Mouse (Mus musculus): ENCODE data around the gene Asap2. TPM values are rescaled to one million over a fixed set of nuclear protein-coding genes. Genes with fewer than 3 reads are reported as not detected.

Asap2 gene
- total and polyA plus RNA-seq, 2 experiments: 2.3 to 6.1 TPM

DNA sequence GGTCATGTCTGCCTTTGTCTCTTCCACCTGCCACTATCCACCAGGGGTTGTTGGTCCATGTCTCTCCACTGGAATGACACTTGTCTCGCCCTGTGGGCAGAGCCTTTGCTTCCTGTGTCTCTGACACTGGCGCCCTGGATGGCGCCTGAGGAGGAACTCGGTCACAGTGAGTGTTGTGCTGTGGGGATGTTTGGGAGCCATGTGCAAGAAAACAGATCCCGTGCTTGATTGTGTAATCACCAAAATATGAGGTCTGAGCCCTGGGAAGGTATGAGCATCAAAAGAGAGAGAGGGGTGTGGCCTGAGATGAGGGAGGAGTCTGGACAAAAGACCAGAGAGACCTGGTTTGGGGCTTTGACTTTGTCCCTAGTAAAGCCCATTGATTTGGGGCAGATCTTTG lies 154.8 kb downstream of the Asap2 start:
- Histone ChIP-seq H3K36me3 (ENCODE audit: control insufficient read depth, insufficient read depth, low read length) (no peaks in the 10 kb centered on the region), H3K79me2 (ENCODE audit: control insufficient read depth, insufficient read depth, low read length) (peaks cover 29% of the 10 kb centered on the region), H3K27me3 (ENCODE audit: control insufficient read depth, insufficient read depth, low read length) (no peaks in the 10 kb centered on the region), H3K4me3 (ENCODE audit: insufficient read depth, low read depth, low read length) (no peak overlapping the region), H3K27ac (replicated peaks; ENCODE audit: insufficient read depth, low read depth, low read length) (no peak overlapping the region), H3K9ac (ENCODE audit: low read depth, low read length) (no peak overlapping the region), H3K4me1 (ENCODE audit: control insufficient read depth, insufficient read depth, low read length) (peaks cover 39% of the 10 kb centered on the region)
- peak; percentile 64 for DNase-seq (ENCODE audit: extremely low read depth, low read depth, low spot score)
- WGBS: 51% methylated on average over 5 of the region's 5 CpGs
- TF ChIP-seq POLR2A (IDR thresholded peaks at IDR 0.05; ENCODE audit: extremely low read depth, insufficient read depth, low read length) (no peak), CTCF (IDR thresholded peaks at IDR 0.05; ENCODE audit: low read depth, low read length) (no peak)

DNA sequence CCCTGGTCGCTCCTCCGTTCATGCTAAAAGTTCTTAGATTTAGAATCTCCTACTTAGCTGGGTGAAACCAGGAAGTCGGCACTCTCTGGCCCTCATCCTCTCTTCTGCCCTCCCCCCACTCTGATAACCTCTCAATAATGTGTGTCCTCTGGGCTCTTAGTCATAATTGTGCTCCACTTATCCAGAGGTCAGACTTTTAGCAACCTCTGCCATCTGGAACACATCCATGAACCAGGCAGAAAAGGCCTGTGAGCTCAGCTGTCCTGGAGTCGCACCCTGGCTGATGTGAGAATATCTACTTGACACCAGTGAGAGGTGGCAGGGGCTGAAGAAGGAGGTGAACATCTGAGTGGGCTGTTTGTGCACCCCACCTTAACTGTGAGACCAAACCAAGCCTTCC lies 156.6 kb downstream of the Asap2 start:
- Histone ChIP-seq H3K4me1 (ENCODE audit: control insufficient read depth, insufficient read depth, low read length) (peaks cover 35% of the 10 kb centered on the region), H3K4me3 (ENCODE audit: insufficient read depth, low read depth, low read length) (no peak overlapping the region), H3K9ac (ENCODE audit: low read depth, low read length) (no peak overlapping the region), H3K27ac (replicated peaks; ENCODE audit: insufficient read depth, low read depth, low read length) (no peak overlapping the region), H3K36me3 (ENCODE audit: control insufficient read depth, insufficient read depth, low read length) (no peaks in the 10 kb centered on the region), H3K27me3 (ENCODE audit: control insufficient read depth, insufficient read depth, low read length) (no peaks in the 10 kb centered on the region), H3K79me2 (ENCODE audit: control insufficient read depth, insufficient read depth, low read length) (peaks cover 34% of the 10 kb centered on the region)
- WGBS: 35% methylated on average over 4 of the region's 4 CpGs
- peak; percentile 91 for DNase-seq (ENCODE audit: extremely low read depth, low read depth, low spot score)
- TF ChIP-seq POLR2A (IDR thresholded peaks at IDR 0.05; ENCODE audit: extremely low read depth, insufficient read depth, low read length) (no peak), CTCF (IDR thresholded peaks at IDR 0.05; ENCODE audit: low read depth, low read length) (no peak)

DNA sequence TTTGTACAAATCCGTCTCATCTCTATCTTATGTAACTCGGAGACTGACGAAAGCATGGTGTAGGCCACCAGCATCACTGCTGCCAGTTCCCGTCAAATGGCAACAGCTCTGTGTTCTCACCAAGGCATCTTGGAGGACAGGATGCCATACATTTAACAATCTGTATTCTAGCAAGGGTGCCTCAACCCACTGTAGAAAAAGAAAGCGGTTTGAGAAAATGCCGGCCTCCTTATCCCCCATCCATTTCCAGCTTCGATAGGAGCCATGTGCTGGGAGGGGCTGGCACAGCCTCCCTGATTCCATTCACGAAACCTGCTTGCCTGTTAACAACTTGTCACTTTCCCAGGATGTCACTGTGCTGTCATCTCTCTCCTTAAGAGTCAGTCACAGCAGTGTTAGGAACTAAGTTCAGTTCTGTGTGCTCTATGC lies 163.0 kb downstream of the Asap2 start:
- TF ChIP-seq POLR2A (IDR thresholded peaks at IDR 0.05; ENCODE audit: extremely low read depth, insufficient read depth, low read length) (no peak), CTCF (IDR thresholded peaks at IDR 0.05; ENCODE audit: low read depth, low read length) (no peak)
- WGBS: 81% methylated on average over 8 of the region's 8 CpGs
- Histone ChIP-seq H3K27me3 (ENCODE audit: control insufficient read depth, insufficient read depth, low read length) (no peaks in the 10 kb centered on the region), H3K79me2 (ENCODE audit: control insufficient read depth, insufficient read depth, low read length) (peaks cover 32% of the 10 kb centered on the region), H3K4me1 (ENCODE audit: control insufficient read depth, insufficient read depth, low read length) (no peaks in the 10 kb centered on the region), H3K4me3 (ENCODE audit: insufficient read depth, low read depth, low read length) (no peak overlapping the region), H3K27ac (replicated peaks; ENCODE audit: insufficient read depth, low read depth, low read length) (no peak overlapping the region), H3K9ac (ENCODE audit: low read depth, low read length) (no peak overlapping the region), H3K36me3 (ENCODE audit: control insufficient read depth, insufficient read depth, low read length) (no peaks in the 10 kb centered on the region)
- DNase-seq (ENCODE audit: extremely low read depth, low read depth, low spot score): no peak

DNA sequence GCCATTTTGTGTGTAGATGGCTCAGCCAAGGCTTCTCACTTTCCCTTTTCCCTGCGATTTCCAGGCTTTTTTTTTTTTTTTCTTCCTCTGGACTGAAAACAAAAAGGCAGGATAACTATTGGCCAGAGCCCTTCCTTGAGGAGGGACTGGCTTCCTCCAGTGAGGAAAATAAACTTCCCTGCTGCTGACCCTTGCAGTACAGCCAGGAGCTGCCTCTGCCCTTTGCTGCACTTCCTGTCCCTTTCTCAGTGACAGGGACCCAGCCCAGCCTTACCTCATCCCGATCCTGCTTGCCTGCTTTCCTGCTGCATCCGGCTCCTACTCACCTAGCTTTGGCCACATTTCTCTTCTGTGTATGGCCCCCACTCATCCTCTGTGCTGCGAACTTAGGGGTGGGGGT lies 164.8 kb downstream of the Asap2 start:
- Histone ChIP-seq H3K36me3 (ENCODE audit: control insufficient read depth, insufficient read depth, low read length) (no peaks in the 10 kb centered on the region), H3K4me1 (ENCODE audit: control insufficient read depth, insufficient read depth, low read length) (no peaks in the 10 kb centered on the region; the same call in 1 of the 2 replicates), H3K27ac (replicated peaks; ENCODE audit: insufficient read depth, low read depth, low read length) (no peak overlapping the region), H3K4me3 (ENCODE audit: insufficient read depth, low read depth, low read length) (no peak overlapping the region), H3K27me3 (ENCODE audit: control insufficient read depth, insufficient read depth, low read length) (no peaks in the 10 kb centered on the region), H3K79me2 (ENCODE audit: control insufficient read depth, insufficient read depth, low read length) (peaks cover 21% of the 10 kb centered on the region), H3K9ac (ENCODE audit: low read depth, low read length) (no peak overlapping the region)
- no peak for DNase-seq (ENCODE audit: extremely low read depth, low read depth, low spot score)
- 60% methylated on average over 4 of the region's 4 CpGs for WGBS
- no peak for TF ChIP-seq POLR2A (IDR thresholded peaks at IDR 0.05; ENCODE audit: extremely low read depth, insufficient read depth, low read length)
- TF ChIP-seq CTCF (IDR thresholded peaks at IDR 0.05; ENCODE audit: low read depth, low read length): no peak

DNA sequence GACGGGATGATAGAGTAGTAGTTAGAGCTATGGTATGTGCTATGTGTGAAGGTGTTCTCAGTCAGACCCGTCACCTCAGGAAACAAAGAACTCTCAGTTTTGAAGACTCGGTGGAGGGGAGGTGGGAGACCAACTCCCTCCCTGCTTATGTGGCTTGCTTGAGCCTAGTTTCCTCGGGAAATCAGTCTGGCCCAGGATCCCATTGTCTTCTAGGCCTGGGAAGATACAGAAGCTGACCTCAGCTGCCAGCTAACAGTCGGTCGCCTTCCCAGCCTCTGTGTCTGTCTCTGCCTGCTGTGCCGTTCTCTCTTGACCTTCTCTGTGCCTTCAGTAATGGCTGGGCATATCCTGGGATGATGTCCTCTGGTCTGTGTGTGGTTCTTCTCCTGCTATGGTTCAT lies 169.0 kb downstream of the Asap2 start:
- Histone ChIP-seq H3K27me3 (ENCODE audit: control insufficient read depth, insufficient read depth, low read length) (no peaks in the 10 kb centered on the region), H3K4me1 (ENCODE audit: control insufficient read depth, insufficient read depth, low read length) (peaks cover 5% of the 10 kb centered on the region), H3K27ac (replicated peaks; ENCODE audit: insufficient read depth, low read depth, low read length) (no peak overlapping the region), H3K79me2 (ENCODE audit: control insufficient read depth, insufficient read depth, low read length) (peaks cover 10% of the 10 kb centered on the region; the same call in 1 of the 2 replicates), H3K9ac (ENCODE audit: low read depth, low read length) (no peak overlapping the region), H3K36me3 (ENCODE audit: control insufficient read depth, insufficient read depth, low read length) (no peaks in the 10 kb centered on the region), H3K4me3 (ENCODE audit: insufficient read depth, low read depth, low read length) (no peak overlapping the region)
- no peak for DNase-seq (ENCODE audit: extremely low read depth, low read depth, low spot score)
- no peak for TF ChIP-seq POLR2A (IDR thresholded peaks at IDR 0.05; ENCODE audit: extremely low read depth, insufficient read depth, low read length)
- TF ChIP-seq CTCF (IDR thresholded peaks at IDR 0.05; ENCODE audit: low read depth, low read length): no peak
- 80% methylated on average over 7 of the region's 7 CpGs for WGBS

DNA sequence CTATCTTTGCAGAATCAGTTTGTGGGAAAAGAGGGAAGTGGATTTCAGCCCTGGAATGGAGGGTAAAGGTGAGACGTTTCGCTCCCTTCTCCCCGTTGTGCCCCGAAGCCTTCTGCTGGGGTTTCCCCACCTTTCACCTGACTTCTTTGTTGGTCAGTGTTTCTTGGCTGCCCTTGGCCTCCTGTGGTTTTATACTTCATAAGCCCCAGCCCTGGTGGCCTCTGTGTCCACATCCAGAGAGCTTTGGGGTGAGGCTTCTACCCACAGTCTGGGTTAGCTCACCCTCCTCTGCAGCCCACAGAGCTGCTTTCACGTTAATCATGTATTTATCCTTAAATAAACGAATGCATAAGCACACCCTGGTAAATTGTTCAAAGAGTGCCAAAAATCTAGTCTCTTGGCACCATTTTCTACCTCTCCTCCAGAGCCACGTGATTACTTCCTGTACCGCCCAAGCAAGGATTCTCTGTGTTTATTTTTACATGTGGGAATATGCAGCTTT lies 170.1 kb downstream of the Asap2 start:
- no peak overlapping the region for H3K27ac ChIP-seq (replicated peaks; ENCODE audit: insufficient read depth, low read depth, low read length)
- H3K79me2 ChIP-seq (ENCODE audit: control insufficient read depth, insufficient read depth, low read length): peaks cover 10% of the 10 kb centered on the region; the same call in 1 of the 2 replicates
- 31% methylated on average over 8 of the region's 8 CpGs for WGBS
- H3K27me3 ChIP-seq (ENCODE audit: control insufficient read depth, insufficient read depth, low read length): no peaks in the 10 kb centered on the region
- no peaks in the 10 kb centered on the region for H3K36me3 ChIP-seq (ENCODE audit: control insufficient read depth, insufficient read depth, low read length)
- no peak for TF ChIP-seq POLR2A (IDR thresholded peaks at IDR 0.05; ENCODE audit: extremely low read depth, insufficient read depth, low read length)
- TF ChIP-seq CTCF (IDR thresholded peaks at IDR 0.05; ENCODE audit: low read depth, low read length): no peak
- H3K4me3 ChIP-seq (ENCODE audit: insufficient read depth, low read depth, low read length): no peak overlapping the region
- H3K9ac ChIP-seq (ENCODE audit: low read depth, low read length): no peak overlapping the region
- H3K4me1 ChIP-seq (ENCODE audit: control insufficient read depth, insufficient read depth, low read length): peaks cover 8% of the 10 kb centered on the region
- DNase-seq (ENCODE audit: extremely low read depth, low read depth, low spot score): peak; percentile 74
